In genomic region chr10:64181696-64182095, GRCm38 (mm10) we compare ENCODE assay signal across 20 mouse cellular contexts.
DNase-seq lines count a peak whose midpoint lies in the region.
"Had no signal": no experiment of that assay in that cellular context is flagged by ENCODE, and none has a peak within 500 bp of the region (broad histone marks: within the 10 kb centered on the region; RNA-seq: fewer than 3 reads in every experiment).

No protein-coding gene starts in this region.

- peak; percentile 28 for DNase-seq in left cerebral cortex, adult 11 months (ENCODE audit: low spot score)
- no peak for DNase-seq in left cerebral cortex, postnatal 4 days
- peak; percentile 31 to 66 for DNase-seq in frontal cortex, adult 2 months (ENCODE audit: extremely low spot score in 1 of 2, low spot score in 1 of 2)
- peak; percentile 49 to 52 for DNase-seq in left cerebral cortex, postnatal 14 days (ENCODE audit: low spot score in 2 of 2)
- DNase-seq in right cerebral cortex, postnatal 36 days (ENCODE audit: low spot score in 2 of 2): peak; percentile 21 to 54
- DNase-seq in ovary, postnatal 14 days (ENCODE audit: low spot score): no peak
- DNase-seq in urinary bladder, postnatal 14 days (ENCODE audit: low spot score): no peak
- DNase-seq: adrenal gland, adult 2 months; B cell, adult 2 months; cerebellum, adult 18-20 months; cerebellum, postnatal 14 days; gastrocnemius, postnatal 36 days; heart, adult 2 months; heart, postnatal 14 days; kidney, adult 18-20 months; kidney, postnatal 4 days; liver, embryonic 13.5 days; lung, embryonic 14.5 days; thymus, adult 2 months; thymus, postnatal 4 days had no signal

- intact Hi-C loops in left cerebral cortex, postnatal 4 days (cut with DNase I): no loop called here
- intact Hi-C loops in left cerebral cortex, postnatal 14 days (cut with DNase I): no loop called here

Comparison
In these comparisons a context has a peak if more than half of its experiments do, and no peak if none do; other contexts are left out.
1. DNase-seq: peak in left cerebral cortex, adult 11 months (single experiment), frontal cortex, adult 2 months (2 of 2), left cerebral cortex, postnatal 14 days (2 of 2) and right cerebral cortex, postnatal 36 days (2 of 2); none in left cerebral cortex, postnatal 4 days (single experiment), ovary, postnatal 14 days (single experiment) and urinary bladder, postnatal 14 days (single experiment).